In the genomic region with DNA sequence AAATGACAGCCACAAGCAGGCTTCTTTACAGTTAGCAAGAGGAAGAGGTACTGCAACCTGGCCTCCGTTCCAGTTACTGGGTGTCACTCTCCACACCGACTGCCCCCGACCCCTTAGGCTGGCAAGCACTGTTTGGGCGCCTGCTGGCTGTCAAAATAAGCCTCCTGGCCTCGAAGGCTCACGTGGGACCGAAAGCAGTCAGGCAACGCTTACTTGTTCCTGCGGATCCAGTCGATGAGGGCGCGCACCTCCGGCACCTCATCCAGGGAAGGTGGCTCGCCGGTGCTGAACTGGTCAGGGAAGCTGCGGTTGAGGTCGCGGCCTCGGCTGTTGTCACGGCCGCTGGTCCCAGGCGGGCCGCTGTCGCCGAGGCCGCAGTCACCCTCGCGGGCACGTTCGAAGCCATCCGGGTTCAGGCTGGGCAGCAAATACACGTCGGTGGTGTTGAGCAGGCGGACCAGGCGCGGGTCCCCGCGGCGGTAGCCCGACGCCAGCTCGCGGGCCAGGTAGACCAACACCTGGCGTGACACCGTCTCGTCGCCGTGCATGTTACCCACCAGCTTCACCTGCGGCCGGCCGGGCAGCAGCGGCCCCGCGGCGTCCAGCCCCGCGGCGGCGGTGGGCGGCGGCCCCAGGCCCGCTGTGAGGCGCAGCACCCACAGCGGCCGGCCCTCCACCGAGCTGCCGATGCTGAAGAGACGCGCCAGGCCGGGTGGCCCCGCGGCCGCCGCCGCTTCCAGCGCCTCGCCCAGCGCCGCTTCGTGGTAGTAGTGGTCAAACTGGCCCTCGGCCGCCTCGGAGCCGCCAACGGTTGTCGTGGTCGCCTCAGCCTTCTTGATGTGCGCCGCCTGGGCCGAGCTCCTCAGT, we compare ENCODE assay signal across 8 mouse cellular contexts. TPM values are rescaled to one million over a fixed set of nuclear protein-coding genes. Genes with fewer than 3 reads are reported as not detected.
A peak's percentile ranks its signal among the peaks of the same experiment; 100 is the strongest.
DNase-seq lines count a peak whose midpoint lies in the region; ATAC-seq and TF ChIP-seq lines count a peak whose summit lies in the region.

No protein-coding gene starts in this region.

- peak overlapping the region; percentile 84 for H3K4me2 ChIP-seq in liver, embryonic 14.5 days (ENCODE audit: low read depth)
- peak overlapping the region; percentile 98 for H3K4me2 ChIP-seq in neural tube, embryonic 12.5 days (replicated peaks)

- no peak for TF ChIP-seq POLR2A in bone marrow, adult 2 months (IDR thresholded peaks at IDR 0.05; ENCODE audit: borderline replicate concordance, control insufficient read depth, low read depth, low read length)

- TF ChIP-seq EP300 in liver, embryonic 14.5 days (IDR thresholded peaks at IDR 0.05; ENCODE audit: low read depth) = no peak

- H3K27ac ChIP-seq in bone marrow, adult 2 months (ENCODE audit: control insufficient read depth, insufficient read depth, low read depth, low read length, poor library complexity) = peak overlapping the region; percentile 75
- H3K27ac ChIP-seq in forebrain, embryonic 10.5 days = peak overlapping the region; percentile 92
- H3K27ac ChIP-seq in liver, embryonic 14.5 days = peak overlapping the region; percentile 58; the same call in 1 of the 2 replicates
- peak overlapping the region; percentile 80 for H3K27ac ChIP-seq in neural tube, embryonic 12.5 days

- no peak for TF ChIP-seq CTCF in bone marrow, adult 2 months (IDR thresholded peaks at IDR 0.05; ENCODE audit: control insufficient read depth, insufficient read depth, low read length)
- no peak for TF ChIP-seq CTCF in liver, embryonic 14.5 days (IDR thresholded peaks at IDR 0.05; ENCODE audit: low read depth)

- ATAC-seq in inflammation-experienced regulatory T-cells, adult 6 months = peak; percentile 10
- ATAC-seq in liver, embryonic 14.5 days (ENCODE audit: insufficient read depth) = peak; percentile 73
- ATAC-seq in neural tube, embryonic 12.5 days (ENCODE audit: low FRiP score, low read depth) = peak; percentile 83

- H3K9ac ChIP-seq in liver, embryonic 14.5 days (replicated peaks) = peak overlapping the region; percentile 85
- peak overlapping the region; percentile 94 for H3K9ac ChIP-seq in neural tube, embryonic 12.5 days

- H3K4me3 ChIP-seq in bone marrow, adult 2 months (replicated peaks; ENCODE audit: control insufficient read depth, low read depth, low read length) = peak overlapping the region; percentile 81
- H3K4me3 ChIP-seq in forebrain, embryonic 10.5 days = peak overlapping the region; percentile 95
- peak overlapping the region; percentile 71 to 96 for H3K4me3 ChIP-seq in liver, embryonic 14.5 days (ENCODE audit: insufficient read depth in 1 of 2, low read depth in 2 of 2, low read length in 2 of 2)
- peak overlapping the region; percentile 94 for H3K4me3 ChIP-seq in neural tube, embryonic 12.5 days

- H3K36me3 ChIP-seq in forebrain, embryonic 10.5 days (replicated peaks) = no peaks in the 10 kb centered on the region
- H3K36me3 ChIP-seq in liver, embryonic 14.5 days (replicated peaks; ENCODE audit: control insufficient read depth, insufficient read depth, low read depth) = no peaks in the 10 kb centered on the region
- no peaks in the 10 kb centered on the region for H3K36me3 ChIP-seq in neural tube, embryonic 12.5 days

- under 1% methylated on average over 90 of the region's 90 CpGs for WGBS in bone marrow, adult 2 months
- under 1% methylated on average over 88 of the region's 90 CpGs for WGBS in forebrain, embryonic 10.5 days
- under 1% methylated on average over 79 of the region's 90 CpGs for WGBS in liver, embryonic 14.5 days (ENCODE audit: insufficient replicate concordance)
- WGBS in neural tube, embryonic 12.5 days = under 1% methylated on average over 90 of the region's 90 CpGs

- peaks cover 2% of the 10 kb centered on the region; the same call in 1 of the 2 replicates for H3K4me1 ChIP-seq in bone marrow, adult 2 months (ENCODE audit: control insufficient read depth, insufficient read depth, low read length)
- peaks cover 58% of the 10 kb centered on the region for H3K4me1 ChIP-seq in forebrain, embryonic 10.5 days
- H3K4me1 ChIP-seq in liver, embryonic 14.5 days (replicated peaks; ENCODE audit: control insufficient read depth in 2 of 2, insufficient read depth in 2 of 2, low read length in 1 of 2) = peaks cover 16 to 19% of the 10 kb centered on the region in 2 experiments
- peaks cover 30% of the 10 kb centered on the region for H3K4me1 ChIP-seq in neural tube, embryonic 12.5 days

- peak; percentile 92 for DNase-seq in heart, adult 11 months
- DNase-seq in heart, adult 8-10 months (ENCODE audit: low spot score) = no peak
- DNase-seq in forebrain, embryonic 10.5 days (ENCODE audit: extremely low spot score, low spot score) = peak; percentile 39
- no peak for DNase-seq in liver, embryonic 14.5 days (ENCODE audit: low read depth in 3 of 3, low spot score in 3 of 3)
- peak; percentile 43 for DNase-seq in thymus, postnatal 4 days

- H3K9me3 ChIP-seq in forebrain, embryonic 10.5 days = no peaks in the 10 kb centered on the region
- no peaks in the 10 kb centered on the region for H3K9me3 ChIP-seq in liver, embryonic 14.5 days (ENCODE audit: control insufficient read depth, low read length)
- H3K9me3 ChIP-seq in neural tube, embryonic 12.5 days = no peaks in the 10 kb centered on the region

- peaks cover 11% of the 10 kb centered on the region for H3K27me3 ChIP-seq in forebrain, embryonic 10.5 days (ENCODE audit: poor library complexity, severe bottlenecking)
- H3K27me3 ChIP-seq in liver, embryonic 14.5 days (ENCODE audit: control insufficient read depth, insufficient read depth, low read length) = no peaks in the 10 kb centered on the region
- no peaks in the 10 kb centered on the region for H3K27me3 ChIP-seq in neural tube, embryonic 12.5 days (replicated peaks)

RNA-seq across cellular contexts. Expression of gene Cpd, which starts 0.6 kb away (rescaled TPM):
- total RNA-seq in heart, adult 8-10 months (2022) = 10 to 100 TPM; 32.8 to 38.8 (median 37.0) TPM
- 3.1 and 5.3 TPM in 2 replicates for polyA plus RNA-seq in bone marrow, adult 2 months (2011; ENCODE audit: insufficient read depth, insufficient read length, low replicate concordance, missing spikeins)
- polyA plus RNA-seq in forebrain, embryonic 10.5 days (2016; fragmentation: Nextera tagmentation; extraction: Ambion mirVana) = 8.2 and 9.0 TPM in 2 replicates
- polyA plus RNA-seq in inflammation-experienced regulatory T-cells, adult 6 months (2017; shearing (Covaris generic)) = 1 to 10 TPM; 3.8 to 5.5 (median 5.5) TPM
- polyA plus RNA-seq in liver, embryonic 14.5 days (2012; rRNA removed) = 5.9 and 7.2 TPM in 2 replicates
- polyA plus RNA-seq in liver, embryonic 14.5 days (2014; fragmentation: Nextera tagmentation; extraction: Ambion mirVana) = 8.2 and 8.5 TPM in 2 replicates
- polyA plus RNA-seq in neural tube, embryonic 12.5 days (2016; fragmentation: Nextera tagmentation; extraction: Ambion mirVana) = 11.9 and 12.5 TPM in 2 replicates

RNA-seq across cellular contexts. Expression of gene Tmigd1, which starts 55.7 kb away (rescaled TPM):
- total RNA-seq in heart, adult 8-10 months (2022) = under 1 TPM in 2 of 4 experiments, not detected in 2; 0.38 to 0.53 TPM
- polyA plus RNA-seq in bone marrow, adult 2 months (2011; ENCODE audit: insufficient read depth, insufficient read length, low replicate concordance, missing spikeins) = 1.8 TPM in 1 of 2 replicates, not detected in the other
- polyA plus RNA-seq in forebrain, embryonic 10.5 days (2016; fragmentation: Nextera tagmentation; extraction: Ambion mirVana) = not detected in 2 replicates
- 1 to 10 TPM in 2 of 3 experiments, under 1 TPM in 1; 0.42 to 2.8 (median 1.1) TPM for polyA plus RNA-seq in inflammation-experienced regulatory T-cells, adult 6 months (2017; shearing (Covaris generic))
- not detected in 2 replicates for polyA plus RNA-seq in liver, embryonic 14.5 days (2012; rRNA removed)
- polyA plus RNA-seq in liver, embryonic 14.5 days (2014; fragmentation: Nextera tagmentation; extraction: Ambion mirVana) = not detected in 2 replicates
- not detected in 2 replicates for polyA plus RNA-seq in neural tube, embryonic 12.5 days (2016; fragmentation: Nextera tagmentation; extraction: Ambion mirVana)

Comparison
In these comparisons a context has a peak if more than half of its experiments do, and no peak if none do; other contexts are left out.
1. DNase-seq: peak in heart, adult 11 months (single experiment), forebrain, embryonic 10.5 days (single experiment) and thymus, postnatal 4 days (single experiment); none in heart, adult 8-10 months (single experiment) and liver, embryonic 14.5 days (0 of 3).
2. ATAC-seq: peak in every context shown above with its lines; median percentile 83 in neural tube, embryonic 12.5 days; 73 in liver, embryonic 14.5 days; 10 in inflammation-experienced regulatory T-cells, adult 6 months.
3. Peak in every context shown above with its lines, with median percentiles within 50 percentile points of each other: H3K27ac ChIP-seq and H3K4me3 ChIP-seq.